Comparison of ENCODE assay signal across 12 mouse cellular contexts in the genomic region with DNA sequence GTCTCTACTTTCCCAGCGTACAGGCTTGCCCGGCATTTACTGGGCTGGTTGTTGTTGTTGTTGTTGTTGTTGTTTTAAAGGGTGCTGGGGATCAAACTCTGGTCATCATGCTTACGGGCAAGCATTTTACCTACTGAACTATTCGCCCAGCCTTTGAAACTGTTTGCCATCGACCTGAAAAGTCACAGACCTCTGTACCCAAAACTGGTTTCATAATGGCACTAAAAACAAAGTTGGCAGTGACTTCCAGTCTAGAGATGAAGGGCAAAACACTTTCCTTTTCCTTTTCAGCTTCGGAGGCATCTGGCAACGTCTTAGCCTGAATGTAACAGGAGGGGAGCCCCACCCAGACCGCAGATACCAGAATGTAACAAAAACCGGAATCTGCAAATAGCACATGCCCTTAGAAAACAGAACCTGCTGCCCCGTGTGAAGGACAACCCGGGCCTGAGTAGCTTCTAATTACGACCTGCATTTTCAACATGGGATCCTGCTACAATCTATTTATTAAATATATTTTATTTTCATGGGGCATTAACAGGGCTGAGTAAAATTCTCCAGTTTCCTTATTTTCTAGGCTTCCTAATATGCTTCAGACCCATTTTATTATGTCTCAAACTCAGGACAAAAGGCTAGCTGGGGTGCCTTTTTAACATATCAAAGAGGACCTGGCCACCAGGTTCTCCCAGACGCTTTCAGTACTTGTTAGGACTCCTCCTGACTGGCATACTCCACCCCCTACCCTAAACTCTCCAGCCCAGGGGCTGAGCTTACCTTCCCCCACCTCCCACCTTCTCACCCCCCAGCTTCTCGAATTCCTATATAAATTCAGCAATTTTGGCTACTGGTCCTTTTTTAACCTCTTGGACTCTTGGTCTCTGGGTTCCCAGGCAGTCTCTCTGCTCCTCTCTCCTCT. TPM values are rescaled to one million over a fixed set of nuclear protein-coding genes. Genes with fewer than 3 reads are reported as not detected.
DNase-seq lines count a peak whose midpoint lies in the region; ATAC-seq lines count a peak whose summit lies in the region.
"Had no signal": no experiment of that assay in that cellular context is flagged by ENCODE, and none has a peak within 500 bp of the region (broad histone marks: within the 10 kb centered on the region; RNA-seq: fewer than 3 reads in every experiment).

No protein-coding gene starts in this region.

- H3K27ac ChIP-seq in heart, embryonic 11.5 days (ENCODE audit: low read depth, low read length): no peak overlapping the region
- H3K27ac ChIP-seq: limb, embryonic 15.5 days had no signal

- WGBS in heart, embryonic 11.5 days (ENCODE audit: insufficient replicate concordance): 40% methylated on average over 14 of the region's 14 CpGs

- DNase-seq in heart, adult 8-10 months (ENCODE audit: low spot score): peak; percentile 11
- peak; percentile 72 for DNase-seq in ZHBTc4 (ENCODE audit: low read depth, low spot score)
- peak; percentile 72 for DNase-seq in lung, postnatal 25 days (ENCODE audit: low spot score)
- peak; percentile 58 for DNase-seq in thymus, postnatal 0 days (ENCODE audit: low spot score)
- no peak for DNase-seq in frontal cortex, postnatal 14 days (ENCODE audit: low spot score in 2 of 2)
- DNase-seq in adrenal gland, postnatal 36 days: no peak
- DNase-seq in ovary, postnatal 10 days (ENCODE audit: low spot score): no peak
- DNase-seq: cerebellum, adult 8-10 months; kidney, postnatal 10 days had no signal

- no peak overlapping the region for H3K9ac ChIP-seq in heart, embryonic 11.5 days (ENCODE audit: low read depth, low read length)
- H3K9ac ChIP-seq: limb, embryonic 15.5 days had no signal

- peaks cover 6% of the 10 kb centered on the region for H3K4me1 ChIP-seq in heart, embryonic 11.5 days (ENCODE audit: control insufficient read depth, insufficient read depth, low read length)

- no peaks in the 10 kb centered on the region for H3K36me3 ChIP-seq in heart, embryonic 11.5 days (ENCODE audit: control insufficient read depth, insufficient read depth, low read length)
- H3K36me3 ChIP-seq: limb, embryonic 15.5 days had no signal

- no peak for ATAC-seq in heart, embryonic 11.5 days (replicated peaks; ENCODE audit: insufficient number of reproducible peaks, low FRiP score, low TSS enrichment)

- H3K27me3 ChIP-seq in heart, embryonic 11.5 days (ENCODE audit: control insufficient read depth, insufficient read depth, low read length): no peaks in the 10 kb centered on the region

- no peak overlapping the region for H3K4me3 ChIP-seq in heart, embryonic 11.5 days (ENCODE audit: low read depth, low read length)
- H3K4me3 ChIP-seq: limb, embryonic 15.5 days had no signal

- H3K4me2 ChIP-seq in heart, embryonic 11.5 days: no peak overlapping the region
- H3K4me2 ChIP-seq: limb, embryonic 15.5 days had no signal

- no peaks in the 10 kb centered on the region for H3K9me3 ChIP-seq in heart, embryonic 11.5 days (replicated peaks; ENCODE audit: control insufficient read depth, low read length)
- H3K9me3 ChIP-seq: limb, embryonic 15.5 days had no signal

RNA-seq across cellular contexts. Expression of gene Cmas, which starts 3.9 kb away (rescaled TPM):
- total RNA-seq in heart, adult 8-10 months (2022): 10 to 100 TPM; 32.7 to 38.9 (median 36.0) TPM
- polyA plus RNA-seq in heart, embryonic 11.5 days (2014; fragmentation: Nextera tagmentation; extraction: Ambion mirVana): 117 and 126 TPM in 2 replicates
- 84.6 and 94.4 TPM in 2 replicates for polyA plus RNA-seq in thymus, postnatal 0 days (2015; fragmentation: Nextera tagmentation; extraction: Ambion mirVana)
- total RNA-seq in adrenal gland, postnatal 36 days (2021): 10 to 100 TPM; 28.9 to 33.3 TPM

RNA-seq across cellular contexts. Expression of gene Abcc9, which starts 50.5 kb away (rescaled TPM):
- total RNA-seq in heart, adult 8-10 months (2022): 100 to 1,000 TPM; 229 to 268 (median 246) TPM
- 21.1 and 21.6 TPM in 2 replicates for polyA plus RNA-seq in heart, embryonic 11.5 days (2014; fragmentation: Nextera tagmentation; extraction: Ambion mirVana)
- 1.5 and 1.7 TPM in 2 replicates for polyA plus RNA-seq in thymus, postnatal 0 days (2015; fragmentation: Nextera tagmentation; extraction: Ambion mirVana)
- total RNA-seq in adrenal gland, postnatal 36 days (2021): 10 to 100 TPM; 19.5 to 20.5 TPM

RNA-seq across cellular contexts. Expression of gene Sult6b2, which starts 51.7 kb away (rescaled TPM):
- total RNA-seq in heart, adult 8-10 months (2022): under 1 TPM in 1 of 4 experiments, not detected in 3; 0.24 TPM
- polyA plus RNA-seq in heart, embryonic 11.5 days (2014; fragmentation: Nextera tagmentation; extraction: Ambion mirVana): 0.14 TPM in 1 of 2 replicates, not detected in the other
- 0.14 TPM in 1 of 2 replicates, not detected in the other for polyA plus RNA-seq in thymus, postnatal 0 days (2015; fragmentation: Nextera tagmentation; extraction: Ambion mirVana)
- total RNA-seq in adrenal gland, postnatal 36 days (2021): not detected
- polyA plus RNA-seq: C2C12 had no signal

Comparison
In these comparisons a context has a peak if more than half of its experiments do, and no peak if none do; other contexts are left out.
1. DNase-seq: peak in heart, adult 8-10 months (single experiment), ZHBTc4 (single experiment), lung, postnatal 25 days (single experiment) and thymus, postnatal 0 days (single experiment); none in frontal cortex, postnatal 14 days (0 of 2), adrenal gland, postnatal 36 days (0 of 2) and ovary, postnatal 10 days (single experiment).
2. RNA of gene Abcc9, which starts 50.5 kb away (total RNA-seq): 229 to 268 TPM in heart, adult 8-10 months; 19.5 to 20.5 TPM in adrenal gland, postnatal 36 days; every median in the first group is over 10 times any median in the second.